Mouse (Mus musculus) embryo, embryonic 11 days (tissue): Measurements from ENCODE around the gene Morc1.

Source experiments
- DNase-seq: peaks from one replicate; pipeline ENCODE4 v3.0.0-alpha.2; 2015

Morc1 gene

GRCm38 (mm10) chr16:48630466-48630865 is 199.4 kb downstream of the Morc1 start:
- no peak for DNase-seq

GRCm38 (mm10) chr16:48632351-48632750 is 201.3 kb downstream of the Morc1 start:
- no peak for DNase-seq

- DNase-seq: no peak
Observed at GRCm38 (mm10) chr16:48646246-48646645, 215.2 kb downstream of the Morc1 start.

- DNase-seq: peak; percentile 16
Observed at GRCm38 (mm10) chr16:48671696-48672095, 240.7 kb downstream of the Morc1 start.

- no peak for DNase-seq
Observed at GRCm38 (mm10) chr16:48672664-48673063, 241.6 kb downstream of the Morc1 start.

- DNase-seq: peak; percentile 90
Observed at GRCm38 (mm10) chr16:48675607-48676006, 244.6 kb downstream of the Morc1 start.

- DNase-seq: no peak
Observed at GRCm38 (mm10) chr16:48676205-48676604, 245.2 kb downstream of the Morc1 start.

GRCm38 (mm10) chr16:48677381-48677780 is 246.3 kb downstream of the Morc1 start:
- no peak for DNase-seq

- no peak for DNase-seq
Observed at GRCm38 (mm10) chr16:48678029-48678428, 247.0 kb downstream of the Morc1 start.
